Mouse (Mus musculus): ENCODE results near the gene Lcmt1.
A peak's percentile ranks its signal among the peaks of the same experiment; 100 is the strongest.

Gene Lcmt1

GRCm38 (mm10) chr7:123369759-123370481, at the start of gene Lcmt1, which contains the start of gene Arhgap17:
Gene Lcmt1 (plus strand): TSS chr7:123369784.
Gene Arhgap17 (minus strand): TSS chr7:123369915.
- peak; percentile 94 to 95 for DNase-seq (ENCODE audit: low spot score in 2 of 2)

- DNase-seq (ENCODE audit: low spot score in 2 of 2) = no peak
These were observed 47.0 kb upstream of the Lcmt1 start for GRCm38 (mm10) chr7:123322452-123323121.

GRCm38 (mm10) chr7:123323388-123323787, 46.2 kb upstream of the Lcmt1 start:
- DNase-seq (ENCODE audit: low spot score in 2 of 2) = no peak

- DNase-seq (ENCODE audit: low spot score in 2 of 2) = no peak
These were observed 45.5 kb upstream of the Lcmt1 start for GRCm38 (mm10) chr7:123324105-123324504.

- no peak for DNase-seq (ENCODE audit: low spot score in 2 of 2)
These were observed 43.5 kb upstream of the Lcmt1 start for GRCm38 (mm10) chr7:123326062-123326461.

GRCm38 (mm10) chr7:123326901-123327300, 42.7 kb upstream of the Lcmt1 start:
- no peak for DNase-seq (ENCODE audit: low spot score in 2 of 2)

GRCm38 (mm10) chr7:123327909-123328308, 41.7 kb upstream of the Lcmt1 start:
- no peak for DNase-seq (ENCODE audit: low spot score in 2 of 2)

- no peak for DNase-seq (ENCODE audit: low spot score in 2 of 2)
These were observed 39.1 kb upstream of the Lcmt1 start for GRCm38 (mm10) chr7:123330506-123330905.

- no peak for DNase-seq (ENCODE audit: low spot score in 2 of 2)
These were observed 33.3 kb upstream of the Lcmt1 start for GRCm38 (mm10) chr7:123336322-123336721.

- no peak for DNase-seq (ENCODE audit: low spot score in 2 of 2)
These were observed 31.2 kb upstream of the Lcmt1 start for GRCm38 (mm10) chr7:123338351-123338750.

- no peak for DNase-seq (ENCODE audit: low spot score in 2 of 2)
These were observed 27.7 kb upstream of the Lcmt1 start for GRCm38 (mm10) chr7:123341896-123342295.

- DNase-seq (ENCODE audit: low spot score in 2 of 2) = no peak
These were observed 25.4 kb upstream of the Lcmt1 start for GRCm38 (mm10) chr7:123344079-123344780.

- no peak for DNase-seq (ENCODE audit: low spot score in 2 of 2)
These were observed 24.5 kb upstream of the Lcmt1 start for GRCm38 (mm10) chr7:123345041-123345544.

GRCm38 (mm10) chr7:123346631-123347290, 22.8 kb upstream of the Lcmt1 start:
- DNase-seq (ENCODE audit: low spot score in 2 of 2) = no peak

GRCm38 (mm10) chr7:123349813-123350212, 19.8 kb upstream of the Lcmt1 start:
- DNase-seq (ENCODE audit: low spot score in 2 of 2) = no peak

- no peak for DNase-seq (ENCODE audit: low spot score in 2 of 2)
These were observed 19.3 kb upstream of the Lcmt1 start for GRCm38 (mm10) chr7:123350243-123350642.

GRCm38 (mm10) chr7:123353081-123353480, 16.5 kb upstream of the Lcmt1 start:
- DNase-seq (ENCODE audit: low spot score in 2 of 2) = no peak

GRCm38 (mm10) chr7:123353879-123354278, 15.7 kb upstream of the Lcmt1 start:
- no peak for DNase-seq (ENCODE audit: low spot score in 2 of 2)

GRCm38 (mm10) chr7:123354392-123354791, 15.2 kb upstream of the Lcmt1 start:
- DNase-seq (ENCODE audit: low spot score in 2 of 2) = no peak

GRCm38 (mm10) chr7:123354851-123355250, 14.7 kb upstream of the Lcmt1 start:
- DNase-seq (ENCODE audit: low spot score in 2 of 2) = no peak

GRCm38 (mm10) chr7:123356158-123356557, 13.4 kb upstream of the Lcmt1 start:
- no peak for DNase-seq (ENCODE audit: low spot score in 2 of 2)

GRCm38 (mm10) chr7:123359101-123359500, 10.5 kb upstream of the Lcmt1 start:
- DNase-seq (ENCODE audit: low spot score in 2 of 2) = no peak
